Mouse (Mus musculus) CH12.LX (cell line): Measurements from ENCODE around the gene Oip5. TPM values are rescaled to one million over a fixed set of nuclear protein-coding genes. Genes with fewer than 3 reads are reported as not detected.

Source experiments
- DNase-seq: peaks from one replicate; pipeline ENCODE4 v3.0.0-alpha.2; 2013; ENCODE audit errors: extremely low read depth
- H3K27ac ChIP-seq: 2 replicates; pipeline ENCODE4 v1.5.1; 2012; ENCODE audit warnings: low read depth, mild to moderate bottlenecking, control low read depth, moderate library complexity; ENCODE audit not compliant: insufficient read depth
- H3K27me3 ChIP-seq: replicated peaks from 2 replicates; pipeline ENCODE3; 2012; ENCODE audit warnings: inconsistent platforms
- H3K36me3 ChIP-seq, 2 experiments: replicated peaks in 1 of 2; 2 replicates each; pipeline versions ENCODE3 to v1.6.1; 2012; ENCODE audit warnings: inconsistent platforms in 1 of 2, low read length in 1 of 2, mild to moderate bottlenecking in 1 of 2, mixed read lengths in 1 of 2, moderate library complexity in 1 of 2; ENCODE audit not compliant: control insufficient read depth in 1 of 2, insufficient read depth in 1 of 2
- H3K4me1 ChIP-seq, 2 experiments: 2 replicates each; pipeline ENCODE4 v1.6.1; 2012; ENCODE audit warnings: inconsistent platforms in 1 of 2, moderate library complexity in 1 of 2; ENCODE audit not compliant: insufficient read depth in 2 of 2, control insufficient read depth in 1 of 2
- H3K4me2 ChIP-seq: 2 replicates; pipeline ENCODE4 v1.6.1; 2012; ENCODE audit warnings: low read depth, mild to moderate bottlenecking, control low read depth; ENCODE audit not compliant: poor library complexity, insufficient read depth, severe bottlenecking
- H3K4me3 ChIP-seq, 3 experiments: fragments of 150-350 bp in 1 of 3; sonication (generic) in 1 of 3; replicated peaks in 1 of 3; 2 replicates each; pipeline versions ENCODE3 to v1.5.1; 2011 to 2012; ENCODE audit warnings: low read depth in 2 of 3, low read length in 2 of 3, mild to moderate bottlenecking in 2 of 3, moderate library complexity in 2 of 3, control low read depth in 1 of 3, improper control_type of control experiment in 1 of 3, inconsistent platforms in 1 of 3, mixed read lengths in 1 of 3; ENCODE audit not compliant: poor library complexity in 1 of 3
- H3K79me2 ChIP-seq: replicated peaks from 2 replicates; pipeline ENCODE4 v1.6.1; 2012; ENCODE audit warnings: mild to moderate bottlenecking, moderate library complexity; ENCODE audit not compliant: control insufficient read depth, poor library complexity, insufficient read depth, severe bottlenecking; ENCODE audit errors: extremely low read depth
- H3K9ac ChIP-seq: 2 replicates; pipeline ENCODE4 v1.6.1; 2012; ENCODE audit warnings: low read depth, mild to moderate bottlenecking, control low read depth, moderate library complexity; ENCODE audit not compliant: insufficient read depth
- H3K9me3 ChIP-seq: replicated peaks from 2 replicates; pipeline ENCODE3; 2012; ENCODE audit warnings: low read length, inconsistent platforms, mixed read lengths
- BHLHE40 ChIP-seq: IDR thresholded peaks from 2 replicates; pipeline ENCODE4 v1.6.1; 2011; ENCODE audit warnings: mild to moderate bottlenecking, low read depth, low read length, improper control_type of control experiment
- CHD2 ChIP-seq: IDR thresholded peaks from 2 replicates; pipeline ENCODE4 v1.6.1; 2011; ENCODE audit warnings: low read length, improper control_type of control experiment
- CTCF ChIP-seq, 2 experiments: IDR thresholded peaks in 1 of 2; conservative IDR thresholded peaks in 1 of 2; 2 replicates each; pipeline ENCODE4 v1.5.1; 2011 to 2012; ENCODE audit warnings: low read depth in 2 of 2, low read length in 2 of 2, improper control_type of control experiment in 1 of 2, inconsistent platforms in 1 of 2, mild to moderate bottlenecking in 1 of 2, moderate library complexity in 1 of 2
- ELF1 ChIP-seq: IDR thresholded peaks from 2 replicates; pipeline ENCODE4 v1.6.1; 2014; ENCODE audit warnings: low read depth, mild to moderate bottlenecking, inconsistent platforms, low read length, improper control_type of control experiment
- ETS1 ChIP-seq: conservative IDR thresholded peaks from 2 replicates; pipeline ENCODE4 v1.6.1; 2012; ENCODE audit warnings: low read depth, mild to moderate bottlenecking, inconsistent platforms, low read length, improper control_type of control experiment, moderate library complexity
- GABPA ChIP-seq: IDR thresholded peaks from 2 replicates; pipeline ENCODE4 v1.6.1; 2012; ENCODE audit warnings: low read depth, low read length, improper control_type of control experiment, inconsistent platforms; ENCODE audit not compliant: insufficient replicate concordance
- IRF4 ChIP-seq: IDR thresholded peaks from 2 replicates; pipeline ENCODE4 v1.6.1; 2014; ENCODE audit warnings: low read depth, mild to moderate bottlenecking, inconsistent platforms, low read length, improper control_type of control experiment
- JUN ChIP-seq: IDR thresholded peaks from 2 replicates; pipeline ENCODE4 v1.6.1; 2011; ENCODE audit warnings: low read depth, mild to moderate bottlenecking, low read length, improper control_type of control experiment, moderate library complexity; ENCODE audit not compliant: insufficient read depth
- MXI1 ChIP-seq: IDR thresholded peaks from 2 replicates; pipeline ENCODE4 v1.6.1; 2011; ENCODE audit warnings: mild to moderate bottlenecking, low read depth, low read length, improper control_type of control experiment
- MYC ChIP-seq: IDR thresholded peaks from 2 replicates; pipeline ENCODE4 v1.6.1; 2011; ENCODE audit warnings: low read depth, mild to moderate bottlenecking, improper control_type of control experiment, low read length
- POLR2AphosphoS2 ChIP-seq: IDR thresholded peaks from 2 replicates; pipeline ENCODE4 v1.6.1; 2011; ENCODE audit warnings: low read depth, low read length, improper control_type of control experiment
- RAD21 ChIP-seq: IDR thresholded peaks from 2 replicates; pipeline ENCODE4 v1.6.1; 2011; ENCODE audit warnings: low read depth, mild to moderate bottlenecking, low read length, improper control_type of control experiment, moderate library complexity
- SIN3A ChIP-seq: IDR thresholded peaks from 2 replicates; pipeline ENCODE4 v1.6.1; 2012; ENCODE audit warnings: low read length, improper control_type of control experiment, inconsistent platforms
- TBP ChIP-seq: conservative IDR thresholded peaks from 2 replicates; pipeline ENCODE4 v1.6.1; 2011; ENCODE audit warnings: low read depth, low read length, improper control_type of control experiment
- USF1 ChIP-seq: IDR thresholded peaks from 2 replicates; pipeline ENCODE4 v1.6.1; 2014; ENCODE audit warnings: low read depth, mild to moderate bottlenecking, inconsistent platforms, low read length, improper control_type of control experiment
- ZKSCAN1 ChIP-seq: IDR thresholded peaks from 2 replicates; pipeline ENCODE4 v1.6.1; 2012; ENCODE audit warnings: low read depth, inconsistent platforms, low read length, improper control_type of control experiment, borderline replicate concordance
- ZMIZ1 ChIP-seq: IDR thresholded peaks from 2 replicates; pipeline ENCODE4 v1.6.1; 2012; ENCODE audit warnings: low read depth, mild to moderate bottlenecking, inconsistent platforms, low read length, improper control_type of control experiment
- ZNF384 ChIP-seq: IDR thresholded peaks from 2 replicates; pipeline ENCODE4 v1.6.1; 2012; ENCODE audit warnings: low read depth, low read length, improper control_type of control experiment, inconsistent platforms
- dilution Hi-C: fragments of 300-500 bp; cut with MboI; formaldehyde crosslinking; loops from 2 replicates; pipeline ENCODE4 v1.14.3; 2020; ENCODE audit warnings: low sequenced_read_pairs; ENCODE audit not compliant: extremely low pct_unique_long_range_greater_than_20kb, extremely low pct_ligation_motif_present
- in situ Hi-C: fragments of 300-500 bp; cut with MboI; formaldehyde crosslinking; loops from 3 replicates; pipeline ENCODE4 v1.14.3; 2019; ENCODE audit warnings: low sequenced_read_pairs, low pct_ligation_motif_present, low pct_unique_long_range_greater_than_20kb, mixed read lengths
- polyA plus RNA-seq: library from polyadenylated mRNA; unstranded; fragments of >175 nt; gene quantifications from 2 replicates; pipeline ENCODE4 v1.2.1, GENCODE M21; 2012; ENCODE audit warnings: low read depth; ENCODE audit not compliant: insufficient read length
- total RNA-seq, 2 experiments: library from RNA; depleted of rRNA; stranded (reverse); fragments of 300-350 nt in 1 of 2; fragments of >200 nt in 1 of 2; gene quantifications; 2 replicates each; pipeline ENCODE4 v1.2.3; 2012 to 2014

Gene Oip5
- total and polyA plus RNA-seq, 3 experiments = 24.5 to 53.6 (median 30.1) TPM

DNA sequence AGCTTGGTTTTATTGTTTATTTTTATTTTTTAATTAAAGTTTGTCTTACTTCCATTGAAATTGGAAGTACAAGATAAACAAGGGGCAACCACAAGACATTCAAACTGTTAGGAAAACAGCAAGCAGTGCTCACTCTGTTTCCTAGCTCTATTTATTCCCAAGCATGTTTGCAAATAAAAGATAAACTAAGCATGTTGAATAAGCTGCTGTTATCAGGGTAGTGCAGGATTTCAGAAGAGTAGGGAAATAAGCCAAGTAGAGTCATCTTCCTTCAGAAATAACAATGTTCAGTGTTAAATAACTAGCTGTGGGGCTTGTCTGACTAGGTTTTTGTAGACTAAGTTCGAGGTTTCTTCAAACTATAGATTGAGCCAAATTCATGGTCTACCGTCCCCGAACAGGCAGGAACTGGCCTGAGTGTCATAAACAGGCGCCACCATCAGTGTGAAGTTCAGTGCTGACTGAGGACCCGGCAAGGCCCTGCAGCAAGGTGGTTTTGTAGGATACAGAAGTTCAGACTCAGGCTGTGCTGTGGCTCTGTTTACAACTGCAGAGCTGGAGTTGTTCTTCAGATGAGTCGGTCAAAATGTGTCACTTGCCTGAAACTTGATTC, 12.8 kb downstream of the Oip5 start:
- Histone ChIP-seq H3K4me2 (no peak overlapping the region), H3K9ac (no peak overlapping the region)

DNA sequence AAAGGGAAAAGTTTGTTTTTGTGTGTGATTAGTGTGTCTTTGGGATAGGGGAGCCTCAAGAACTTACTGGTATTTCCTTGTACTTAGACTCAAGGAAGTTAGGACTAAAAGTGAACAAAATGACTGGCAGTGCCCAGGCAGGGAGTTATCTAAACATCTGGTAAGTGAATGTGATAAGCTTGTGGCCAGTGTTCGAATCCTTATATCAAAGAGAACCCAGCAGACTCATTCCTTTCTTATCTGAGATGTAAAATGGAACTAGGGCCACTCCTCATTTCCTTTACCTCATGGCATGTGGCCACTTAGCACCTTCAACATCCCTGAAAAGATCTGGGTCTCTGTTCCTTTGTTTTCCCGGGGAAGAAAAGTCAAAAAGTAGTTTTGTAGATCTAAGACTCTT, 14.4 kb downstream of the Oip5 start:
- dilution Hi-C loops = no loop called here
- no peak overlapping the region for H3K27ac ChIP-seq
- no peaks in the 10 kb centered on the region for H3K9me3 ChIP-seq
- peaks cover 3 to 14% of the 10 kb centered on the region in 2 experiments; a peak in 2 of 4 replicates for H3K4me1 ChIP-seq
- DNase-seq = no peak
- in situ Hi-C loops = no loop called here
- no peak overlapping the region for H3K4me3 ChIP-seq
- H3K4me2 ChIP-seq = no peak overlapping the region
- H3K9ac ChIP-seq = no peak overlapping the region
- no peaks in the 10 kb centered on the region for H3K27me3 ChIP-seq
- TF ChIP-seq CTCF (conservative IDR thresholded peaks at IDR 0.05 in 1 of 2, IDR thresholded peaks at IDR 0.05 in 1 of 2; ENCODE audit: low read depth in 2 of 2, low read length in 2 of 2) (no peak), USF1 (no peak), CHD2 (no peak), JUN (no peak), MXI1 (no peak), POLR2AphosphoS2 (no peak), RAD21 (no peak), BHLHE40 (no peak), IRF4 (no peak), ELF1 (no peak), TBP (no peak), GABPA (no peak), ZNF384 (no peak), SIN3A (no peak), ETS1 (no peak), ZMIZ1 (no peak), ZKSCAN1 (no peak), MYC (no peak)
- H3K79me2 ChIP-seq = peaks cover 7% of the 10 kb centered on the region
- peaks cover 35 to 79% of the 10 kb centered on the region in 2 experiments for H3K36me3 ChIP-seq

More for the DNA sequence above, 12.8 kb downstream of the Oip5 start:
- Histone ChIP-seq H3K9me3 (no peaks in the 10 kb centered on the region), H3K27ac (no peak overlapping the region), H3K36me3 (peaks cover 33 to 78% of the 10 kb centered on the region in 2 experiments), H3K27me3 (no peaks in the 10 kb centered on the region), H3K79me2 (peaks cover 7% of the 10 kb centered on the region), H3K4me3 (no peak overlapping the region), H3K4me1 (peaks cover 3 to 10% of the 10 kb centered on the region in 2 experiments; a peak in 2 of 4 replicates)
- TF ChIP-seq MXI1 (no peak), POLR2AphosphoS2 (peak; percentile 54; the same call in 1 of the 2 replicates)
- in situ Hi-C loops = no loop called here
- no peak for DNase-seq
- dilution Hi-C loops = no loop called here
